Mouse (Mus musculus): Measurements from ENCODE around the gene Gosr2. TPM values are rescaled to one million over a fixed set of nuclear protein-coding genes. Genes with fewer than 3 reads are reported as not detected.

Gene Gosr2
- 95.6 and 105 TPM in 2 replicates for polyA plus RNA-seq (2016; fragmentation: Nextera tagmentation; extraction: Ambion mirVana)

DNA sequence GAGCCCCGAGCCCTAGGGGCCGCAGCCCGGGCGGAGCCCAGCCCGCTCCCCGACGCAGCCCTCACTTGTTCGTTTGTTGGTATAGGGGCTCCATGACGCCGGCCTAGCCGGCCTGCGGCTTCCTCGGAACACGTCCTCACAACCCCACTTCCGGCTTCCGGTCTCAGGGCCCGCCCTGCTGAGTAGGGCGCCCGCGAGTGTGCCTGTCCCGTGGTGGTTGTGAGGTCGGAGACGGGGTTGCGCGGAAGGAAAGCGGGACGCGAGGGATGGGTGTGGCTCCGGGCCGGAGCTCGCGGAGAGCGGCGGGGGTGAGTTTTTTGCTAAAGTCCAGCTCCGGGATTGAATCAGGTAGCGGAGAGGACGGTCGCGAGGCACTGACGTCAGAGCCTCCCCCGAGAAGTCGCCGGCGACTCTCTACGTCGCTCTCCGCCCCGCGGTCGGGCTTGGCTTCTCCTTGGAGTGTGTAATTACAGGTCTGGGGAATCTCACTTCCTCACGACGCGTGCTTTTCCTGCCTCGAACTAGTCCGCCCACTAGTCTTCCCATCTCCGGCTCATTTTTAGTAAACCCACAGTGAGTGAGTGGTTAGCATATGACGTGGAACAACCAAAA lies at the start of gene Gosr2:
Gene Gosr2 (minus strand): TSS at position 334 of the 612 bp plus-strand sequence.
- WGBS: under 1% methylated on average over 57 of the region's 57 CpGs
- Histone ChIP-seq H3K9me3 (replicated peaks) (no peaks in the 10 kb centered on the region), H3K4me1 (peaks cover 14% of the 10 kb centered on the region)

DNA sequence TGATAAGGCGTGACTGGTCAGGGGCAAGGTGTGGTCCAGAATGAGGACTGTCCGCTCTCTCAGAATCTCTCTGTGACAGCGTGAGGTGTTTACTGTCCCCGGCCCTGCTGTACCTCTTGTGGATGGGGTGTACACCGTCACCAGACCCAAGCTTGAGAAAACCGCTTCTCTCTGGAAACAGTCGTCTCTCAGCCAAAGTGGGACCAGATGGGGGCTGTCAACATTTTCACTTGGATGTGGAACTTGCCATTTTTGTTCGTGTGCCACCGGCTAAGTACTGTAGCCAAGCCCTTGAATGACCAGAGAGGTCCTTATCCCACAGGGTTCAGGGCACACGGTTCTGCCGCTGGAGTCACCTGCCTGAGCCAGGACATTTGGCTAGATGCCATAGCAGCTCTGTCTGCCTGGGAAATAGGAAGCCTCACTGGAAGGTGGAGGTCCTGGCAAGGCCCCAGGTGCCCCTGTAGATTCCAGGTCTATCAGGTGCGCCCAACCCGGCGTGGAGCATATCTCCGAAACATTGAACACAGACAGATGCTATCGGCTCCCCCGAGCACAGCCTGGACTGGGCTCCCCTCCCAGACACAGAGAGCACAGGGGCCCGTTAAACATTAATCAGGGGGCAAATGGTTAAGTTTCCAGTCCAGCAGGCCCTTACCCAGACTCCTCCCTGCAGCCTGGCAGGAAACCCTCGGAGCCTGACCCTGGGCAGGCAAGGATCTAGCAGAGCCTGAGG lies 37.5 kb upstream of the Gosr2 start:
- 0 out of 2 replicates have a peak, but pooled peaks cover 2% of the 10 kb centered on the region for H3K4me1 ChIP-seq
- H3K4me3 ChIP-seq: no peak overlapping the region
- H3K27me3 ChIP-seq (ENCODE audit: low read depth, poor library complexity, severe bottlenecking): peaks cover 33% of the 10 kb centered on the region
- no peaks in the 10 kb centered on the region for H3K36me3 ChIP-seq
- H3K27ac ChIP-seq (replicated peaks): no peak overlapping the region
- 84% methylated on average over 19 of the region's 19 CpGs for WGBS
- H3K9me3 ChIP-seq (replicated peaks): no peaks in the 10 kb centered on the region
- no peak for DNase-seq (ENCODE audit: low spot score)

More for the DNA sequence above, at the start of gene Gosr2:
- peak; percentile 94 for DNase-seq (ENCODE audit: low spot score)
- H3K27ac ChIP-seq (replicated peaks): peak within 1 kb of the TSS; percentile 99
- H3K27me3 ChIP-seq (ENCODE audit: low read depth, poor library complexity, severe bottlenecking): no peaks in the 10 kb centered on the region
- H3K4me3 ChIP-seq: peak within 1 kb of the TSS; percentile 92
- 0 out of 2 replicates have a peak, but pooled peaks cover 3% of the 10 kb centered on the region for H3K36me3 ChIP-seq

DNA sequence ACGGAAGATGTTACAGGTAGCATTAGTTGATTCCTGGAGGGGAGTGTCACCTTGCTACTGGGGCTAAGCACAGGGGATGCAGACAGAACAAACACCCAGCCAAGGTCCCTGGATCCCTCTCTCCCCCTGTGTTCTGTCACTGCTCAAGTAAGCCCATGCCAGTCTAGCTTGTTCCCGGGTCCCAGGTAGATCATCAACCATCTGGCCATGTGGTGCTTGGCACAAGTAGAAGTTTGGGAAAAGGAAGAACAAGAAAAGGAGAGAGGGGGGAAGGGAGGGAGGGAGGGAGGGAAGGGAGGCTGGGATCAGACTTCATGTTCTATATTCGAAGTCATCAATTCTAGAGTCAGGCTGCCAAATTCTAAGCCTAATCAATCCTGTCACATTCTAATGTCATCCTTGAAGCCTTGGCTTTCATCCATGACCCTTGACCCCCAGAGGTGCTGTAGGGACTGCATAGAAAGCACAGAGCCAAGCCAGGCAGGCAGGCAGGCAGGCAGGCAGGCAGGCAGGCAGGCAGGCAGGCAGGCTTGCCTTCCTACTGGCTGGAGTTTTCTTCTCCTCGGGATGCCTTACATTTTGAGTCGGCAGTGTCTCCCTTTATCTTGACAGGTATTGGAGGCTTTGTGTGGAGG lies 36.8 kb upstream of the Gosr2 start:
- Histone ChIP-seq H3K4me3 (no peak overlapping the region), H3K36me3 (no peaks in the 10 kb centered on the region), H3K27ac (replicated peaks) (no peak overlapping the region), H3K27me3 (ENCODE audit: low read depth, poor library complexity, severe bottlenecking) (peaks cover 33% of the 10 kb centered on the region), H3K9me3 (replicated peaks) (no peaks in the 10 kb centered on the region), H3K4me1 (0 out of 2 replicates have a peak, but pooled peaks cover 2% of the 10 kb centered on the region)
- WGBS: 81% methylated on average over 5 of the region's 5 CpGs
- DNase-seq (ENCODE audit: low spot score): no peak

DNA sequence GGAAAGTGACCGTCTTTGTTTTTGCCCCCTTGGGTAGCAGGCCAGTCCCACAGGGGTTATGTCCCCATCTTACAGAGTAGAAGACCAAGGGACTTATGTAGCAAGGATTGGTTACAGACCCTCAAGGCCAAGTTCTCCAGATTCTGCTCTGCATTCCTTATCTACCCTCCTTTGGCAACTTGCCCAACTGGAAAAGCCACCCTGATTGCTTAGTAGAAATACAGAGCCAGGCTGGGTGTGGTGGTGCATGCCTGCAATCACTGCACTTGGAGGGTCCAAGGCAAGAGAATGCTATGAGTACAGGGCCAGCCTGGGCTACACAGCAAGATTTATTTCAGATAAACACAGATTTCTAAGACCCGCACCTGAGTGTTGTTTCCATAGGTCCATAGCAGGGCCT lies 36.3 kb upstream of the Gosr2 start:
- Histone ChIP-seq H3K4me3 (no peak overlapping the region), H3K9me3 (replicated peaks) (no peaks in the 10 kb centered on the region), H3K27me3 (ENCODE audit: low read depth, poor library complexity, severe bottlenecking) (peaks cover 33% of the 10 kb centered on the region), H3K27ac (replicated peaks) (no peak overlapping the region), H3K4me1 (peaks cover 8% of the 10 kb centered on the region), H3K36me3 (no peaks in the 10 kb centered on the region)
- no peak for DNase-seq (ENCODE audit: low spot score)
- WGBS: 90% methylated on average over 2 of the region's 2 CpGs

- Histone ChIP-seq H3K4me1 (peaks cover 8% of the 10 kb centered on the region), H3K36me3 (no peaks in the 10 kb centered on the region), H3K27ac (replicated peaks) (no peak overlapping the region), H3K9me3 (replicated peaks) (no peaks in the 10 kb centered on the region), H3K27me3 (ENCODE audit: low read depth, poor library complexity, severe bottlenecking) (peaks cover 33% of the 10 kb centered on the region), H3K4me3 (no peak overlapping the region)
- no peak for DNase-seq (ENCODE audit: low spot score)
- 72% methylated on average over 4 of the region's 4 CpGs for WGBS
Observed at GRCm38 (mm10) chr11:103733069-103733468, 35.4 kb upstream of the Gosr2 start.

GRCm38 (mm10) chr11:103732306-103732705 lies 34.6 kb upstream of the Gosr2 start:
- Histone ChIP-seq H3K4me1 (peaks cover 8% of the 10 kb centered on the region), H3K27me3 (ENCODE audit: low read depth, poor library complexity, severe bottlenecking) (peaks cover 33% of the 10 kb centered on the region), H3K4me3 (no peak overlapping the region), H3K36me3 (no peaks in the 10 kb centered on the region), H3K9me3 (replicated peaks) (no peaks in the 10 kb centered on the region), H3K27ac (replicated peaks) (no peak overlapping the region)
- no peak for DNase-seq (ENCODE audit: low spot score)
- WGBS: 83% methylated on average over 7 of the region's 7 CpGs

DNA sequence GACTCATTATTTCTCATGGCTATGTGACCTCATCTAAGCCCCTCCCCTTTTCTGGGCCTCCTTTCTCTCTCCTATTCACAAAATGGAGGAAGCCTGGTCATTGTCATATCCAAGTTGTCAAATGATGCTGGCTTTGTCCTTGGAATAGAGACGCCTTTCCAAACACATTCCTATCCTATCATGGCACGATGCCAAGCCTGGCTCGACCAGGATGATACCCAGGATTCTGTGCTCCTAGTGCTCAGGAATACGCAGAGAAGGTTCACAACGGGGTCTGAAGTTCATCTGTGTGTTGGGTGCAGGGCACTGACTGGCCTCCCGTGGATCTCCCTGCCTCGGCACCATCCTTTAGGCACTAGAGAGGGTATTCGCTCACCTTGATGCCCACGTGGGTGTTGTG lies 33.9 kb upstream of the Gosr2 start:
- peaks cover 33% of the 10 kb centered on the region for H3K27me3 ChIP-seq (ENCODE audit: low read depth, poor library complexity, severe bottlenecking)
- H3K9me3 ChIP-seq (replicated peaks): no peaks in the 10 kb centered on the region
- no peak overlapping the region for H3K27ac ChIP-seq (replicated peaks)
- H3K4me1 ChIP-seq: peaks cover 8% of the 10 kb centered on the region
- WGBS: 87% methylated on average over 9 of the region's 9 CpGs
- no peaks in the 10 kb centered on the region for H3K36me3 ChIP-seq
- no peak overlapping the region for H3K4me3 ChIP-seq
- DNase-seq (ENCODE audit: low spot score): no peak

GRCm38 (mm10) chr11:103729282-103729985 lies 31.7 kb upstream of the Gosr2 start:
- H3K4me1 ChIP-seq: peaks cover 6% of the 10 kb centered on the region
- 78% methylated on average over 9 of the region's 9 CpGs for WGBS
- no peaks in the 10 kb centered on the region for H3K9me3 ChIP-seq (replicated peaks)
- H3K36me3 ChIP-seq: no peaks in the 10 kb centered on the region
- H3K27ac ChIP-seq (replicated peaks): no peak overlapping the region
- H3K4me3 ChIP-seq: no peak overlapping the region
- peaks cover 33% of the 10 kb centered on the region for H3K27me3 ChIP-seq (ENCODE audit: low read depth, poor library complexity, severe bottlenecking)
- DNase-seq (ENCODE audit: low spot score): no peak

- Histone ChIP-seq H3K4me1 (peaks cover 19% of the 10 kb centered on the region), H3K36me3 (no peaks in the 10 kb centered on the region), H3K9me3 (replicated peaks) (no peaks in the 10 kb centered on the region), H3K27ac (replicated peaks) (no peak overlapping the region), H3K4me3 (no peak overlapping the region), H3K27me3 (ENCODE audit: low read depth, poor library complexity, severe bottlenecking) (peaks cover 32% of the 10 kb centered on the region)
- no peak for DNase-seq (ENCODE audit: low spot score)
- 79% methylated on average over 11 of the region's 11 CpGs for WGBS
Observed at GRCm38 (mm10) chr11:103724331-103724771, 26.7 kb upstream of the Gosr2 start.

GRCm38 (mm10) chr11:103722040-103722481 lies 24.4 kb upstream of the Gosr2 start:
- H3K4me3 ChIP-seq: peak overlapping the region; percentile 38
- H3K27ac ChIP-seq (replicated peaks): peak overlapping the region; percentile 52
- H3K36me3 ChIP-seq: no peaks in the 10 kb centered on the region
- no peak for DNase-seq (ENCODE audit: low spot score)
- WGBS: 34% methylated on average over 9 of the region's 9 CpGs
- H3K9me3 ChIP-seq (replicated peaks): no peaks in the 10 kb centered on the region
- H3K4me1 ChIP-seq: peaks cover 37% of the 10 kb centered on the region
- H3K27me3 ChIP-seq (ENCODE audit: low read depth, poor library complexity, severe bottlenecking): peaks cover 45% of the 10 kb centered on the region

- Histone ChIP-seq H3K4me1 (peaks cover 42% of the 10 kb centered on the region), H3K27ac (replicated peaks) (peak overlapping the region; percentile 52; the same call in 1 of the 2 replicates), H3K4me3 (peak overlapping the region; percentile 38), H3K9me3 (replicated peaks) (no peaks in the 10 kb centered on the region), H3K27me3 (ENCODE audit: low read depth, poor library complexity, severe bottlenecking) (peaks cover 50% of the 10 kb centered on the region), H3K36me3 (no peaks in the 10 kb centered on the region)
- DNase-seq (ENCODE audit: low spot score): peak; percentile 46
- WGBS: 42% methylated on average over 15 of the region's 15 CpGs
Observed at GRCm38 (mm10) chr11:103721468-103722039, 23.9 kb upstream of the Gosr2 start.

GRCm38 (mm10) chr11:103719436-103719835 lies 21.7 kb upstream of the Gosr2 start:
- peaks cover 66% of the 10 kb centered on the region for H3K27me3 ChIP-seq (ENCODE audit: low read depth, poor library complexity, severe bottlenecking)
- H3K4me1 ChIP-seq: peaks cover 44% of the 10 kb centered on the region
- 77% methylated on average over 5 of the region's 5 CpGs for WGBS
- DNase-seq (ENCODE audit: low spot score): no peak
- no peak overlapping the region for H3K27ac ChIP-seq (replicated peaks)
- no peak overlapping the region for H3K4me3 ChIP-seq
- no peaks in the 10 kb centered on the region for H3K36me3 ChIP-seq
- no peaks in the 10 kb centered on the region for H3K9me3 ChIP-seq (replicated peaks)

Measured in midbrain, embryonic 10.5 days (tissue).